Mouse (Mus musculus): ENCODE results near the gene Wfdc15a.
A peak's percentile ranks its signal among the peaks of the same experiment; 100 is the strongest.
"Not testable (repeated sequence)": the region's sequence is repeated elsewhere in the genome, so short reads cannot be mapped to it uniquely, and the experiment has no call there.

Wfdc15a gene

DNA sequence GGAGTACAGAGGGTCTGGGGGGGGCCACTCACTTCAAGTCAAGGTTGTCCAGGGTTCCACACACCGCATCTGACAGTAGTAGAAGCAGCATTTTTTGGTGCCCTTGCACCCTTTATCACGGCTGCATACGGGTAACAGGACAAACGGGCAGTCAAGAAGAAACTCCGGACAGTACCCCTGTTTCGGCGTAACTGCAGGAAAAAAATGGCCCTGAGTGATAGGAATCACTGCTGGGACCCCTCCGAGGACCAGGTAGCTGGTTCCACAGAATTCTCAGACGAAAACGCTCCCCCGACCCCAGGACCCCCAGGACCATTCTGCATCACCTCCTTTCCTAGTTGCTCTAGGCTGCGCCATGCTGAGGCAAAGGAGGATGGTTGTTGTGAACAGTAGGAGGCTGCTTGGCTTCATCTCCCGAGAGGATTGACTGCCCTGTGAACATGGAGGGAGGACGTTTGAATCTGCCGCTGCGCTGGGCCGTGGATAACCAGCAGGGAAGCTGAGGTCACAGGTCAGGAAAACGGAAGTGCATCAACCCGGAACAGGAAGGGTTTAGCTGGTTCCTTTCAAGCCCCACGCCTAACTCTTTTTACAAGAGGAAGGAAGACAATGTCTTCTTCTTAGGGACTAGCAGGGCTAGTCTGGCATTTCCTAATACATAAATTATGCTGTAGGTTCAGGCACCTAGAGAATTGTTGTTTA is at the start of gene Wfdc15a:
Gene Wfdc15a, minus strand, starts transcription at position 505 of the 702 bp plus-strand sequence.
- DNase-seq, result no peak

DNA sequence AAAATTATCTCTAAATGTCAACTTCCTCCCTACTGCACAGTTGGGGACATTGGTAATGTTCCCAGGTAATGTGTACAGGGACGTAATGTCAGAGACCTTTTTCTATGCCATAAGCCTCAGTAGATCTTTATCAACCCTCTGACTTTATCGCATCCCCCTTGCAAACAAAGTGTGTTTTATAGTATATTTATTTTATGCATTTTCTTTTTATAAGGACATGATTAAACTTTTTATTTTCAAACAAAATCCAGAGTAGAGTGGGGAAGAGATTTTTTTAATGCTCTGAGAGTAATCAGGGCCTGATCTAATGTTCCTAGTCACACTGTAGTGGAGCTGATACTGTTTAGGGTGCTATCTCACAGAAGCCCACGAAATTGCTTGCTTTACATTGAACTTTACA is 38.4 kb upstream of the Wfdc15a start, which contains the start of gene Svs2:
Gene Svs2, minus strand, starts transcription at position 101 of the 400 bp plus-strand sequence.
- DNase-seq, result no peak

DNA sequence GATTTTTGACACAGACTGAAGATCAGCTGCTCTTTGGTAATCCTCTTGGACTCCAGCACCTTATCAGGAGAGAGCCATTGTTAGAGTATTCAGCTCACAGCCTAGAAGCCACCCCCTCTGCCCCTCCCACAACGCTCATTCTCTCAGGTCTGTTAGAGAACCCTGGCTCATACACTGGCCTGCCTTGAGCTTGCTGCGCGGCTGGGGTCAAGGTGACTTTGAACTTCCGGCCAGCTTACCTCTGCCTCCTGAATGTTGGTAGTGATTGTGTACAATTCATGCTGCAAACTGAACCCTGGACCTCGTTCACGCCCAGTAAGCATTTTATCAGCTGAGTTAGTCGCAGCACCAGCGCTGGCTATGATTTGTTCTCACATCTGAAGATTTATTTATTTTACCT is 32.7 kb upstream of the Wfdc15a start:
- no peak for DNase-seq

DNA sequence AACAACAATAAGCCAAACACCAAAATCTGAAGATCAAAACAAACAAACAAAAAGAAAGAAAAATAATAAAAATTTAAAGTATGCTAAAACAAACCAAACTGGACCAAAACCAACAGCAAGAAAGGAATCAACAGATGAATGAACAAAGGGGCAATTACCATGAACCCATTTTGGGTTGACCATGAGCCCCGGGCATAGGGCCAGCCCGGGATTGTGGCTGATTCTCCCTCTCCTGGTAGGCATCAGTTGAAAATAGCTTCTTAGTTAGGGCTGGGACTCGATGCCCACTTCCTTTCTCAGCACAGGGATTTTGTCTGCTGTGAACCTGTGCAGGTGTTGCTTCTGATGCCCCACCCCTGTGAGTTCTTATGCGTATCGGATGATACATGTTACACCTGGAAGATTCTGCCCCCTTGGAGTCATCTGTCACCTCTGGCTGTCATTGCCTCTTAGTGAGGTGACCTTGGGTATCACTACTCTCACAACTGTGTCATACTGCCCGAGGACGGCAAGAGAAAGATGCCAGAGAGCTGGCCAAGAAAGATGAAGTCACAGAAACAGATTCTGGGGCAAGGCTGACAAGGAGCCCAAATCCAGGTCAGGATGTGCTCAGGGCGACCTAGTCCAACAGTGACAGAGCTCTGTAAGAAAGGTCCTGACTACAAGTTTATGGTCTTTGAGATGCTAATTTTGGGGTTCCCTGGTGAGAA is 28.6 kb upstream of the Wfdc15a start:
- no peak for DNase-seq

DNA sequence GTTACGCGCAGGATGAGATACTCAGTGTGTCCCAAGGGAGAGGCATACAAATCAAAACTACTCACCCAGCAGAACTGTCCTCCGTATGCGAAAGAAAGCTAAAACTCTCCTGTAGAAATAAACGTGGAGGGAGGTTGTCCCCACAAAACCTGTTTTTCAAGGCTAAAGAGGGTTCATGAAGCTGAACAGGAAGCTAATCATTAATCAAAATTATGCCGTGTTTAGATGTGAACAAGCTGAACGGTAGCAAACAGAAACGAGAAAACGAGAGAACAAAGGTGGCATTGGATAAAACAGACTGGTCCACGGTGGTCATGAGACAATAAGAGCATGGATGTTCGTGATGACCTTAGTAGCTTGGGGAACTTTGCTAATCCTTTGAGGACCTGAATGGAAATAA is 21.6 kb upstream of the Wfdc15a start, which contains the start of gene Wfdc15b:
Gene Wfdc15b, minus strand, starts transcription at position 139 of the 400 bp plus-strand sequence.
- DNase-seq, result no peak

DNA sequence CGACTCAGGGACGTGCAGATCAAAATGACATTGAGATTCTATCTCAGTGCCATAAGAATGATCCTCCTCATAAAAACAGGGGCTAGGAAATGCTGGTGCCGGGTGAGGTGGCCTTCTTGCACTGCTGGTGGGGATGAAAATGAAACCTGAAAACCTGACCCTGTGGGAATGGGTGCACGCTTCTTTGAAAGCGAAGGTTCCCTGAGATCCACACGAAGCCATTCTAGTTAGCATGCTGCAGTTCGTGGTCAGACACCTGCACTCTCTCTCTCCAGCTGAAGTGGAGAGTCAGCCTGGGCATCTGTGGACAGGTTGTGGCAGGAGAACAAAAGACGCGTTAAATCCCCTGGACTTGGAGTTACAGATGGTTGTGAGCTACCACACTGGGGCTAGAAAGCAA is 19.4 kb upstream of the Wfdc15a start:
- no peak for DNase-seq

DNA sequence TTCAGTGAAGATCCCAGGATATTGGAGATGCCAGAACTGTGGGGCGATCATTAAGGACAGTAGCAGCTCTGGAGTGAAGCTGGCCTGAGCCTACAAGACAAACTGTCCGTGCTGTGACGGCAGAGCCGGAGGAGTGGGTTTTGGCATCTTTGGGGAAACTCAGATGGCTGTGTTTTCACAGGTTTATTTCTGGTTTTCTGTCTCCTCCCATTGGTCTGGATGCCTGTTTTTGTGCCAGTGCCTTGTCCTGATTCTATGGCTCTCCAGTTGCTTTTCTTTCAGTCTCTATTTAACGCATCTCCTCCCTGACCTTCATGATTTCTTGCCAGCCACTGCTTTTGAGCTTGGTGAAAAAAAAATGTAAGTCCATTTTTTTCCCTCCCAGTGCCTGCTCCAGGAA is 12.8 kb upstream of the Wfdc15a start:
- DNase-seq, result peak in 1 of 2 experiments; percentile 11

DNA sequence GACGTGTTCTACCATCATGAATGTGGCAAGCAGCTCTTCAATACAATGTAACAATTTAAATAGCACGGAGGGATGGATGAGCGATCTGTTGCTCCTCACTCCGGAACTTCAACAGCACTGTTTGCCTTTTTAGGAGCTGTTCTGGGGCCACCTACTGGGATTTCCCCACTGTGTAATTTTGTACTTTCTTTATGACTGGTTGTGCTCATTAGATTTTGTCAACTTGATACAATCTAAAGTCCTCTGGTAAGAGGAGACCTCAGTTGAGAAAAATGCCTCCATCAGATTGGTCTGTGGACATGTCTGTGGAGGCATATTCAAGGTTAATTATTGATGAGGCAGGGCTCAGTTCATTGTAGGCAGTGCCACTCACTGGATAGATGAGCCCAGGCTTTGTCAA is 11.0 kb upstream of the Wfdc15a start:
- no peak for DNase-seq

DNA sequence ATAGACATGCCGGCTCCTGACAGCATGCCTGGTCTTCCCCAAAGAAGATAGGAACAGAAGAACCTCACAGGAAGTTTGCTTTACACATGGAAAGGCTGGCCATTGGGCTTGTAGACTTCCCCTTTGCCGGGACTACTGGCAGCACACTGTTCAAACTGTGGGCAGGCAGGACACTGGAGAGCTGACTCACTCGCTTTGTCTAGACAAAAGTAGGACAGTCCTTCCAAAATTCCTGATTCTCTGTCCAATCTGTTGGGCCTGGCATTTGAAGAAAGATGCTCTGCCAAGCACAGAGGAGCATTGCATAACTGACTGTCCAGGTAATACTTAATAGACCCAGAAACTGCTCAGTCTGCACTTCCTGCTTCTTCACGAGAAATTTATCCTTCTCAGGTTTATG is 6.7 kb upstream of the Wfdc15a start:
- peak; percentile 70 to 77 for DNase-seq

DNA sequence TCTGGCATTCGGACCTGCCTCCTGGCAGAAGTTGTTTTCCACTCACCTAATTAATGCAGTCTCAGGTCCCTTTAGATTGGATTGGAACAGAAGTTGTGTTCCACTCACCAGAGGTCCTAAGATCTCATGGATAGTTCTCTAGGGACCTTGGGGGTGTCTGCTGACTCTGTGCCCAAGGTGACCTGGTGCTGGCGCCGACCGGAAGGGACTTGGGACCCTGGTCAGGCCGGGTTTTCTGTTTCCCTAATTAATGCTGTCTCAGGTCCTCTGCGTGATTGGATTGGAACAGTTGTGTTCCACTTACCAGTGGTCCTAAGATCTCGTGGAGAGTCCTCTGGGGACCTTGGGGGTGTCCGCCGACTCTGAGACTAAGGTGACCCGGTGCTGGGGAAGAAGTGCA is 6.1 kb upstream of the Wfdc15a start:
- not testable (repeated sequence) for DNase-seq

DNA sequence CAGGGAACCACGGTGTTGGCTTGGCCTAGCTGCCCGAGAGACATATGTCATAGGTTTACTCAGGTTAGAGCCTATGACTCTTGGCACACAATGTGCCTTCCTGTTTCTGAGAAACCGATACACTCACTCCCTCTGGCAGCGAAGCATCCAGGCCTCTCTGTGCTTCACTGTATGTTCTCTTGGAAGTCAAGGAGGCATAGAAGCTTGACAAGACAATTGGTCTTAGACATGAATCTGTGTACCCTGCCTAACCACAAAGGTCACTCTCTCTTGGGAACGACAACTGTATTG is 3.3 kb downstream of the Wfdc15a start:
- DNase-seq, result no peak

DNA sequence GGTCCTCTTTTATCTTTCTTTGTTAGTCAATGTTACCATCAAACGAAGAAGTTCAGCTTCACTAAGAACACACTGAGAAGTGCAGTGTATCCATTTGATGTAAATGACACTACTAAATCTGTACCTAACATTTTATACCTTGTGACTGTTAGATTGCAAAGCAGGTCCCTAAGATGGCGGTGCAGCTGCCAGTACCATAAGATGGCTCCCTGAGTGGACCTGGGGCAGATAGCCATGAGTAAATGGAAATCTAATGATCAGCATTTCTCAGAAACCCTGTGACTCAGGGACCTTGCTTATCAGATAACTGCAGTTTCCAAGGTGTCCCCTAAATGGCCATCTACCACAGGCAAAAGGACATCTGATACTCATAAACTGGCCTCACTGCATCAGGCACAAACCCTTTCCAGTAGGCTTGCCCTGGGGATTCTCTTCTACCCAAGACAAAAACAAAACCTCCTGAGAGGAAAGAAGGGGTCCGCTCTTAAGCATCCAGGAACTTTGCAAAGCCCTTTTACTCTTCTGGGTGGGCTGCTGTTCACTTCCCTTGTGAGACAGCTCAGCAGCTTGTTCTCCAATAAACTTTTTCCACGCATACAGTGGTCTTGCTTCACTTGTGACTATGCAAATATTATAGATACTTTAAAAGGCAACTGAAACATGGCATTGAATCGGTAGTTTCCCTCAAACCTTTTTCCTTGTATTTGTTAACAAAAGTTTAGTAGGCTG is 3.8 kb downstream of the Wfdc15a start:
- no peak for DNase-seq

DNA sequence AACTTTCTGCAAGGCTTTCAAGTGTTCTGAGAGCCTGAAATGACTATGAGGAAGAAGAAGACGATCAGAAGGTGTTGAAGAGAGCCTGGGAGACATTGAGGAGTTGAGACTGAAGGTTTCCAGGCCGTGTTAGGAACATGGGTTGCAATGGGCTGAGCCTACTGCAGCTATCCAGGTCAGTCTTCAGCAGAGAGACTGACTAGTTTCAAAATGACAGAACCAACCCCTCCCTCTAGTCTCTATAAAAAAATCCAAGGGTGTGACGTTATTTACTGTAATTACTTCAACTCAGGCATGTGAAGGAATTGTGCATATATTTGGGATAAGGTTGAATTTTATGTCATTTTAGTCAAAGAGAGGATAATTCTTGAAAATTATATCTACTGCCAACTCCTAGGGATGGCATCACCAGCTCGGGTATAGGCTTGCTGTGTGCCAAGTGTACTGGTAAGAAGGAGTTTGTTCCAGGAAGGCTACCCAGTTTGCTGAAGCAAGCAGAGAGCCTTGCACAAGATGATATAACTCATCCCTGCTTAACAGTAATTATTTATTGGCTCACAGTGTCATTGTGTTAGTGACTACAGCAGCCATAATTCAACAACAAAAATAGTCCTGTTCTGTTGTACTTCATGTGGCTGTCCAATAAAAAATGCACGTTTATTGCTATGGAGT is 4.8 kb downstream of the Wfdc15a start:
- no peak for DNase-seq

DNA sequence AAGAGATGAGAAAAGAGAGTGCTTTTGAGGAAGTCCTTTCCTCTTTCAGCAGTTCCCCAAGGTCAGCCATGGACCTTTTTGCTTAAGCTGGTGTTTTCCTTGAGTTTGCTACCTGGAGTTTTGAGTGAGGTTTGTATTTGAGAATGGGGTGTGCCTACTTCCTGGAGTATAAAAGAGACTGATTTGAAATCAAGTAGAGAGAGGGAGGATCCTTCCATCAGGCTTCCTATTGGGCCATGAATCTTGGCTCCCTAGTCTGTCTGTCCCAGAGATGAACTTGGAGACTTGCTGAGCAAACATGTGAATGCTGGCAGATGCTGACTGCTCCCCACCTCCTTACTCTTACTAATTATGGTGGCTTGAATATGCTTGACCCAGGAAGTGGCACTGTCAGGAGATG is 7.7 kb downstream of the Wfdc15a start:
- DNase-seq, result no peak

DNA sequence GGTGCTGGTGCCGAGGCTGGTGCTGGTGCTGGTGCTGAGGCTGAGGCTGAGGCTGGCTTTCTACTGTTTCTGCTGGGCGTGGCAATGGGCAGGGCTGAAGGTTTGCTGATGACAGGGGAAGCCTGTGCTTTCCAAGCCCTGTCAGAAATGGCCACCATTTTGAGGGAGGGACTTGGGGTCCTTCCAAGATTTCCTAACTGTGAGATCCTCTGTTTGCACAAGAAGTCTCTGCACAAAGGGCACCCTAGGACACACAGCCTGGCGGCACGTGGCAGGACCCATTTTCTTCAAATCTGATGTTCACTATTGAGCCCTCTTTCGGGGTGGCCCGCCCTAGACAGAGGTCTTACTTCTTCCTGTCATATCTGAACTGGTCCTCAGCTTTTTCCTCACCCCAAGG is 9.4 kb downstream of the Wfdc15a start, which contains the start of gene Wfdc12:
Gene Wfdc12, minus strand, starts transcription at position 33 of the 400 bp plus-strand sequence.
- no peak for DNase-seq

DNA sequence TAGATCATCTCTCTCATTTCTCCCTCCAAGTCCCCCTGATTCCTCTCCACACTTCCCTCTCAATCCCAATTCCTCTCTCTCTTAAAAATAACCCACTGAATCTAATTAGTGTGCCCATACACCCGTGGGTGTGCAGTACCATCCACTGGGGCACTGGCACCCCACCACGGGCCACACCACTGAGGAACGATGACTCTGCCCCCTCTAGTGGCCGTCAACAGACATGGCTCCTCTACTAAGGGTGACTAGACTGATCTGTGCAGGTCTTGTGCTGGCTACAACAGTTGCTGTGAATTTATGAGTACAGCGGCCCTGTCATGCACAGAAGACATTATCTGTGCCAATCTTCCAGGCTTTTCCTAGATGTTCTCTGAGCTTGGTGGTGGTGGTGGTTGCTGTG is 11.2 kb downstream of the Wfdc15a start:
- DNase-seq, result peak in 1 of 2 experiments; percentile 28

DNA sequence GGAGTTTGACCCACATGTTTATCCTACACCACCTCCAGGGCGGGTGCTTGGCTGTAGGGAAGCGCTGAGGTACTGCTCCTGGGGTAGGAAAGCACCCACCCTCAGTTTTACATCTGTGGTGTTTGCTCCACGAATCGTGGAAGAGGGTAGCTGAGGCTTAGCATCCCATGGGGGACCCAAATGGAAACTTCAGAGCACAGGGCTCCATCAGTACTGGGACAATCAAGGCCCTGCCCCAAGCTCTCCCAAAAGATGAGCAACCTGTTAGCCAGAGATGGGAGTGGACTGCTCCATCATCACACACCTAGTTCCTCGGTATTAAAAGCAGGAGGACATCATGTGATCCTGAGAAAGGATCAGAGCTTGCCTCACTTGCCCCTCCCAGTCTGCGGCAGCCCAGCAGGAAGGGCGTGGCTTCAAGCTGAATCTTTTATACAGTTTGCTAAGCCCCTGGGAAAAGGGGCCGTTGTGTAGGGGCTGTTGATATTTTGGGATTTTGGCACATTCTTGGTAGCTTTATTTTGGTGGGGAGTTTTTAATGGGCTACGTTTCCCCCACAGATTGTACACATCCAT is 15.7 kb downstream of the Wfdc15a start:
- DNase-seq, result no peak

DNA sequence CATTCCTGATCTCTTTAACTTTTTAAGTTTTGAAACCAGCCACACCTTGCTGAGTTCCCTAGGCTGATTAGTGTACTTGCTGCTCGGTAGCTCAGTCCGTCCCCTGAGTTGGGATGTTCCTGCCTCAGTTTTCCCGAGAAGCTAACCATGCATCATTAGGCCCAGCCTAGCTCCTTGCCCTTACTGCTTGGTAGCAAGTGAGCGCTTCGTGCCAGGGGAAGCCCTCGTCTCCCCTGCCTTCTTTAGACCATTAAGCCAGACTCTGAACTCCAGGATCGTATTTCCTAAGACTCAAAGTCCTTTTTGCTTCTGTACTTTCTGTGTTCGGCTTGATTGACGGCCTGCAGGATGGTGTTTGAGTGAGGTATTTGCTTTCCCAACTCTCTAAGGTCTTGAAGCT is 16.6 kb downstream of the Wfdc15a start:
- no peak for DNase-seq

DNA sequence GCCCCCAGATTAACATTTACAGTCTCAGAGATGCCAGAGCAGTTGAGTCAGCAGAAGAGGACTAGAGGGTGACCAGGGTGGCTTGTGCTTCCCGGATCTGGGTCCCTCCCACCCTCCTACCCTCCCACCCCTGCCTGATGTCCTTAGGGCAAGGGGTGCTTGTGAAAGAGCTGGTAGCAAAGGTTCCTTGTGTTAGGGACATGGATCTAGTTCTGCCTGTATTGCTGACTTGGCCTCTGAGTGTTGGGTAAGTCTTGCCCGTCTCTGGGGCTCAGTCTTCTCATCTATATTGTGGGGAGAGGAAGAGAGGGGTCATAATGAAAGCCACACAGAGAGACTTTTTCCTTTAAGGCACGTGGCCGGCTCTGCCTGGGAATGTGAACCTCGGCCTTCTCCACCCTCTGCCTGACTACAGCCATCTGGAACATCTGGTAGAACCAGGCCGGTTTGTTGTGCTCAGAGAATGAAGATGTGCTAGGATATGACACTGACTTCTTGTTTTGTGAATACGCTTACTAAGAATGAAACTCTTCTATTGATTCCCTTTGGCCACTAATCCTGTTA is 17.2 kb downstream of the Wfdc15a start, which contains the start of gene Wfdc5:
Gene Wfdc5, minus strand, starts transcription at position 51 of the 564 bp plus-strand sequence.
- DNase-seq, result no peak

DNA sequence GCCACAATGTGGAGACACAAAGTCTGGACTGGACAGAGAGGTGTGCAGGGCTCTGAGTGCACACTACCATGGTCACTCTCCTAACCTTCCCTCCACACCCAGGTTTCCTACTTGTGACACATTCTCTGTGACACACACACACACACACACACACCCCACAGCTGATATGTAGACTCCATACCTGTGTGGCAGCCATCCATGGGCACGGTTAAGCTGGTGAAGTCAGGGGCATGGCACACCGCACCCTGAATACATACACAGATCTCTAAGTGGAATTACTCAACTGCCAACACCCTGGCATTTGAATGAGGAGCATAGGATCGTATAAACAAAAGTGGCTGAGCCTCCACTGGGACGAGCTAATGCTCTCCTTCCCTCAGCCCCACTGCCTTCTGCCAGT is 19.2 kb downstream of the Wfdc15a start:
- DNase-seq, result no peak

DNA sequence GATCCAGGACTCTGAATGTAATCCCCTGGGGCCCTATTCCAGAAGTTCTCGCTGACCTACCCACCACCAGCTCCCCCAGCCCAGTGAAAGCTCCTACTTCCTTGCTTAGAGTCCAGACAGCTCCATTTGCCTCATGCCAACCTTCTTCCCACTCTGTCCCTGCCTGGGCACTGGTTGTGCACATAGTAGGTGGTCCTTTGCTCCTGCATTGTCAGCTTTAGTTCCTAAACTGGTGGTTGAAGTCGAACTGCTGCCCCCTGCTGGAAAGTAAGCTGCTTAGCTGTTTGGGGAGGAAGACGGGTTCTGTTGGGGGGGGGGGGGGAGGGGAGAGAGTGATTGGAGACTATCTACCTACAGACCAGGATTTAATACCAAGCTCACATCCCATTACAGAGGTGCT is 19.8 kb downstream of the Wfdc15a start:
- DNase-seq, result peak; percentile 20 to 47

DNA sequence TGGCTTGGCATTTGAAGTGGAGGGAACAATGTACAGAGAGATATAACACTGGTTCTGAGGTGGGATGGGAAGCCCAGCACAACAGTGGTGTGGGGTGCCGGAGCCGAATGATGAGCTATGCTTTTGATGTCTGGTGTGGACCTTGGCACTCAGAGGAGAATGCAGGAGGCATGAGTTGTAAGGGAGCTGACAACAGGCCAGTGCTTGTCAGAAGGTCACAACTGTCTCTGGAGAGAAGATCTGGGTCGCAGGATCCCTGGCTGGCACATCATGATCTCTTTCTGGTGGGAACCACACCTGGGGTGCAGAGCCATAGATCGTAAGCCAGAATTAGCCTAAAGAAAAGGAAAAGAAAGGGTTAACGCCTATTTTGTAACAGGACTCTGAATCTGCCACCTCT is 22.1 kb downstream of the Wfdc15a start:
- no peak for DNase-seq

Data from cerebellum, postnatal 25 days (tissue).